Comparison of ENCODE assay signal across 16 mouse cellular contexts in genomic region chr7:27197136-27197535, GRCm38 (mm10). TPM values are rescaled to one million over a fixed set of nuclear protein-coding genes. Genes with fewer than 3 reads are reported as not detected.
DNase-seq lines count a peak whose midpoint lies in the region; ATAC-seq and TF ChIP-seq lines count a peak whose summit lies in the region.
"Had no signal": no experiment of that assay in that cellular context is flagged by ENCODE, and none has a peak within 500 bp of the region (broad histone marks: within the 10 kb centered on the region; RNA-seq: fewer than 3 reads in every experiment).

No protein-coding gene starts in this region.

- peaks cover 19% of the 10 kb centered on the region for H3K36me3 ChIP-seq in liver, embryonic 11.5 days (ENCODE audit: control insufficient read depth, insufficient read depth, low read length)
- H3K36me3 ChIP-seq in liver, postnatal 0 days (replicated peaks; ENCODE audit: insufficient read depth, low read length): peaks cover 23% of the 10 kb centered on the region
- peaks cover 15% of the 10 kb centered on the region for H3K36me3 ChIP-seq in midbrain, postnatal 0 days (ENCODE audit: insufficient read depth, low read length)

- intact Hi-C loops in gastrocnemius, adult 2 months (cut with DNase I): loop anchor here (2.0 to 5.0 kb wide), 2 partner anchors 32 to 35 kb away; partner anchors contain the start of gene Itpkc
- intact Hi-C loops in gastrocnemius, postnatal 14 days (cut with DNase I; ENCODE audit: low total_unique reads): no loop called here

- H3K4me3 ChIP-seq in gastrocnemius, adult 2 months: no peak overlapping the region; the same call in 1 of the 2 replicates
- H3K4me3 ChIP-seq in liver, embryonic 11.5 days (ENCODE audit: low read depth, low read length): 0 out of 2 replicates have a peak overlapping the region, but pooled peaks have one; percentile 78
- no peak overlapping the region for H3K4me3 ChIP-seq in brown adipose tissue, adult 24 weeks (ENCODE audit: insufficient read depth, low read depth, low read length)
- no peak overlapping the region for H3K4me3 ChIP-seq in liver, postnatal 0 days (ENCODE audit: low read depth, low read length)
- no peak overlapping the region for H3K4me3 ChIP-seq in midbrain, postnatal 0 days (ENCODE audit: low read depth, low read length)

- H3K4me2 ChIP-seq in liver, embryonic 11.5 days: no peak overlapping the region
- no peak overlapping the region for H3K4me2 ChIP-seq in liver, postnatal 0 days (ENCODE audit: low read depth, low read length)
- no peak overlapping the region; the same call in 1 of the 2 replicates for H3K4me2 ChIP-seq in midbrain, postnatal 0 days (ENCODE audit: low read depth, low read length, poor library complexity, severe bottlenecking)

- no peaks in the 10 kb centered on the region for H3K27me3 ChIP-seq in liver, embryonic 11.5 days (replicated peaks; ENCODE audit: control insufficient read depth, insufficient read depth, low read length)
- H3K27me3 ChIP-seq in liver, postnatal 0 days (ENCODE audit: insufficient read depth, low read length): no peaks in the 10 kb centered on the region
- no peaks in the 10 kb centered on the region for H3K27me3 ChIP-seq in midbrain, postnatal 0 days (ENCODE audit: insufficient read depth, low read length)

- no peak overlapping the region; the same call in 1 of the 2 replicates for H3K9ac ChIP-seq in liver, embryonic 11.5 days (ENCODE audit: low read depth, low read length)
- H3K9ac ChIP-seq in liver, postnatal 0 days (replicated peaks): no peak overlapping the region
- H3K9ac ChIP-seq in midbrain, postnatal 0 days (replicated peaks; ENCODE audit: low read length, poor library complexity, severe bottlenecking): no peak overlapping the region

- no peak for TF ChIP-seq EP300 in liver, postnatal 0 days (IDR thresholded peaks at IDR 0.05; ENCODE audit: low read depth)

- H3K27ac ChIP-seq in gastrocnemius, adult 2 months: peak overlapping the region; percentile 100
- no peak overlapping the region for H3K27ac ChIP-seq in liver, embryonic 11.5 days (ENCODE audit: low read depth, low read length)
- peak overlapping the region; percentile 66 for H3K27ac ChIP-seq in brown adipose tissue, adult 24 weeks (replicated peaks; ENCODE audit: low read depth, low read length)
- H3K27ac ChIP-seq in liver, postnatal 0 days (ENCODE audit: low read depth): 0 out of 2 replicates have a peak overlapping the region, but pooled peaks have one; percentile 22
- no peak overlapping the region for H3K27ac ChIP-seq in midbrain, postnatal 0 days (ENCODE audit: low read depth, low read length)

- no peak for DNase-seq in gastrocnemius, adult 2 months
- no peak for DNase-seq in gastrocnemius, postnatal 14 days
- no peak for DNase-seq in liver, embryonic 11.5 days (ENCODE audit: low spot score)
- DNase-seq in liver: no peak
- no peak for DNase-seq in liver, postnatal 0 days
- no peak for DNase-seq in spleen, postnatal 14 days (ENCODE audit: low spot score in 2 of 2)
- DNase-seq in midbrain, postnatal 0 days (ENCODE audit: low spot score): no peak
- DNase-seq: gastrocnemius, postnatal 10 days; kidney, postnatal 14 days; right cerebral cortex, postnatal 4 days; thymus, adult 18-20 months had no signal

- no peaks in the 10 kb centered on the region for H3K9me3 ChIP-seq in liver, embryonic 11.5 days (ENCODE audit: control insufficient read depth, low read length)
- H3K9me3 ChIP-seq in liver, postnatal 0 days (ENCODE audit: low read length): no peaks in the 10 kb centered on the region
- no peaks in the 10 kb centered on the region for H3K9me3 ChIP-seq in midbrain, postnatal 0 days (ENCODE audit: low read length)

- H3K4me1 ChIP-seq in liver, embryonic 11.5 days (replicated peaks; ENCODE audit: control insufficient read depth, insufficient read depth, low read length): peaks cover 19% of the 10 kb centered on the region
- H3K4me1 ChIP-seq in brown adipose tissue, adult 24 weeks (ENCODE audit: control insufficient read depth, insufficient read depth, insufficient read length, low read length): peaks cover 3% of the 10 kb centered on the region; the same call in 1 of the 2 replicates
- H3K4me1 ChIP-seq in liver, postnatal 0 days (ENCODE audit: insufficient read depth): peaks cover 18% of the 10 kb centered on the region
- H3K4me1 ChIP-seq in midbrain, postnatal 0 days (ENCODE audit: insufficient read depth, low read length): 0 out of 2 replicates have a peak, but pooled peaks cover 7% of the 10 kb centered on the region

- ATAC-seq in liver, embryonic 11.5 days (replicated peaks; ENCODE audit: low FRiP score): no peak
- ATAC-seq in liver, postnatal 0 days: no peak
- no peak for ATAC-seq in midbrain, postnatal 0 days (ENCODE audit: low FRiP score)

- TF ChIP-seq CTCF in gastrocnemius, adult 2 months (IDR thresholded peaks at IDR 0.05): no peak
- no peak for TF ChIP-seq CTCF in liver, postnatal 0 days (IDR thresholded peaks at IDR 0.05; ENCODE audit: low read depth)
- no peak for TF ChIP-seq CTCF in midbrain, postnatal 0 days (IDR thresholded peaks at IDR 0.05)

- WGBS in liver, embryonic 11.5 days: 81% methylated on average over 3 of the region's 3 CpGs
- WGBS in liver, postnatal 0 days (ENCODE audit: insufficient replicate concordance): 78% methylated on average over 3 of the region's 3 CpGs
- WGBS in midbrain, postnatal 0 days: 93% methylated on average over 3 of the region's 3 CpGs

RNA-seq across cellular contexts. Expression of gene Snrpa, which starts 1.1 kb away (rescaled TPM):
- 10 to 100 TPM; 32.5 to 37.3 TPM for total RNA-seq in gastrocnemius, adult 2 months (2021)
- total RNA-seq in gastrocnemius, postnatal 14 days (2021): 10 to 100 TPM; 32.2 to 34.7 TPM
- polyA plus RNA-seq in liver, embryonic 11.5 days (2014; fragmentation: Nextera tagmentation; extraction: Ambion mirVana): 282 and 294 TPM in 2 replicates
- polyA plus RNA-seq in brown adipose tissue, adult 24 weeks (2012; ENCODE audit: insufficient read depth, insufficient read length, missing spikeins): 31.5 and 50.7 TPM in 2 replicates
- 39.3 and 44.9 TPM in 2 replicates for polyA plus RNA-seq in liver, postnatal 0 days (2015; fragmentation: Nextera tagmentation; extraction: Ambion mirVana)
- 138 and 142 TPM in 2 replicates for total RNA-seq in midbrain, postnatal 0 days (2014; rRNA removed)
- polyA plus RNA-seq in midbrain, postnatal 0 days (2015; fragmentation: Nextera tagmentation; extraction: Ambion mirVana): 147 and 151 TPM in 2 replicates

RNA-seq across cellular contexts. Expression of gene BC024978, which starts 1.6 kb away (rescaled TPM):
- total RNA-seq in gastrocnemius, adult 2 months (2021): 10 to 100 TPM; 14.6 to 15.8 TPM
- total RNA-seq in gastrocnemius, postnatal 14 days (2021): 10 to 100 TPM; 11.8 to 13.4 TPM
- 2.5 and 2.8 TPM in 2 replicates for polyA plus RNA-seq in liver, embryonic 11.5 days (2014; fragmentation: Nextera tagmentation; extraction: Ambion mirVana)
- 5.6 and 8.2 TPM in 2 replicates for polyA plus RNA-seq in brown adipose tissue, adult 24 weeks (2012; ENCODE audit: insufficient read depth, insufficient read length, missing spikeins)
- 1.00 and 1.1 TPM in 2 replicates for polyA plus RNA-seq in liver, postnatal 0 days (2015; fragmentation: Nextera tagmentation; extraction: Ambion mirVana)
- 5.9 and 8.7 TPM in 2 replicates for total RNA-seq in midbrain, postnatal 0 days (2014; rRNA removed)
- polyA plus RNA-seq in midbrain, postnatal 0 days (2015; fragmentation: Nextera tagmentation; extraction: Ambion mirVana): 2.3 and 2.8 TPM in 2 replicates

RNA-seq across cellular contexts. Expression of gene Mia, which starts 16.2 kb away (rescaled TPM):
- not detected for total RNA-seq in gastrocnemius, adult 2 months (2021)
- total RNA-seq in gastrocnemius, postnatal 14 days (2021): under 1 TPM; 0.44 to 0.68 TPM
- polyA plus RNA-seq in liver, embryonic 11.5 days (2014; fragmentation: Nextera tagmentation; extraction: Ambion mirVana): 0.73 and 1.3 TPM in 2 replicates
- not detected in 2 replicates for polyA plus RNA-seq in brown adipose tissue, adult 24 weeks (2012; ENCODE audit: insufficient read depth, insufficient read length, missing spikeins)
- 0.88 and 0.99 TPM in 2 replicates for polyA plus RNA-seq in liver, postnatal 0 days (2015; fragmentation: Nextera tagmentation; extraction: Ambion mirVana)
- 4.3 and 20.6 TPM in 2 replicates for total RNA-seq in midbrain, postnatal 0 days (2014; rRNA removed)
- 17.6 and 20.4 TPM in 2 replicates for polyA plus RNA-seq in midbrain, postnatal 0 days (2015; fragmentation: Nextera tagmentation; extraction: Ambion mirVana)
- total RNA-seq: gastrocnemius, postnatal 10 days; heart, postnatal 10 days had no signal

RNA-seq across cellular contexts. Expression of gene Gm21983, which starts 16.2 kb away (rescaled TPM):
- under 1 TPM in 1 of 2 experiments, not detected in 1; 0.18 TPM for total RNA-seq in gastrocnemius, adult 2 months (2021)
- not detected for total RNA-seq in gastrocnemius, postnatal 14 days (2021)
- polyA plus RNA-seq in liver, embryonic 11.5 days (2014; fragmentation: Nextera tagmentation; extraction: Ambion mirVana): not detected in 2 replicates
- polyA plus RNA-seq in brown adipose tissue, adult 24 weeks (2012; ENCODE audit: insufficient read depth, insufficient read length, missing spikeins): not detected in 2 replicates
- polyA plus RNA-seq in liver, postnatal 0 days (2015; fragmentation: Nextera tagmentation; extraction: Ambion mirVana): not detected in 2 replicates
- total RNA-seq in midbrain, postnatal 0 days (2014; rRNA removed): 2.0 TPM in 1 of 2 replicates, not detected in the other
- not detected in 2 replicates for polyA plus RNA-seq in midbrain, postnatal 0 days (2015; fragmentation: Nextera tagmentation; extraction: Ambion mirVana)
- total RNA-seq: common myeloid progenitor, adult 5-6 weeks; gastrocnemius, postnatal 10 days; left cerebral cortex, postnatal 10 days had no signal
- polyA plus RNA-seq: lung, postnatal 0 days had no signal

RNA-seq across cellular contexts. Expression of gene Rab4b, which starts 18.4 kb away (rescaled TPM):
- 1 to 10 TPM; 5.7 to 6.5 TPM for total RNA-seq in gastrocnemius, adult 2 months (2021)
- 10 to 100 TPM; 19.7 to 20.0 TPM for total RNA-seq in gastrocnemius, postnatal 14 days (2021)
- polyA plus RNA-seq in liver, embryonic 11.5 days (2014; fragmentation: Nextera tagmentation; extraction: Ambion mirVana): 40.9 and 44.8 TPM in 2 replicates
- 13.6 and 21.4 TPM in 2 replicates for polyA plus RNA-seq in brown adipose tissue, adult 24 weeks (2012; ENCODE audit: insufficient read depth, insufficient read length, missing spikeins)
- 31.5 and 32.7 TPM in 2 replicates for polyA plus RNA-seq in liver, postnatal 0 days (2015; fragmentation: Nextera tagmentation; extraction: Ambion mirVana)
- 60.5 and 65.6 TPM in 2 replicates for total RNA-seq in midbrain, postnatal 0 days (2014; rRNA removed)
- polyA plus RNA-seq in midbrain, postnatal 0 days (2015; fragmentation: Nextera tagmentation; extraction: Ambion mirVana): 138 and 142 TPM in 2 replicates

Comparison
In these comparisons a context has a peak if more than half of its experiments do, and no peak if none do; other contexts are left out.
1. H3K27ac ChIP-seq: peak in gastrocnemius, adult 2 months (single experiment), brown adipose tissue, adult 24 weeks (single experiment) and liver, postnatal 0 days (single experiment); none in liver, embryonic 11.5 days (single experiment) and midbrain, postnatal 0 days (single experiment).